Mouse (Mus musculus) midbrain, embryonic 14.5 days (tissue): ENCODE data around the gene Mob3a. TPM values are rescaled to one million over a fixed set of nuclear protein-coding genes. Genes with fewer than 3 reads are reported as not detected.

Source experiments
- ATAC-seq: fragments of 200-750 bp; cut with Nextera tagmentation; 2 replicates; pipeline ENCODE4 v1.8.0; 2017; ENCODE audit warnings: moderate number of reproducible peaks, moderate library complexity; ENCODE audit not compliant: low FRiP score, low TSS enrichment
- DNase-seq: peaks from one replicate; pipeline ENCODE4 v3.0.0-alpha.2; 2015
- H3K27ac ChIP-seq: fragments of 300-500 bp; sonication (generic); replicated peaks from 2 replicates; pipeline ENCODE4 v1.5.1; 2014; ENCODE audit warnings: mild to moderate bottlenecking, low read depth, low read length, moderate library complexity
- H3K27me3 ChIP-seq: fragments of 300-500 bp; sonication (generic); 2 replicates; pipeline ENCODE4 v1.6.1; 2014; ENCODE audit warnings: low read length, control low read depth, mixed read lengths; ENCODE audit not compliant: control insufficient read depth, insufficient read depth
- H3K36me3 ChIP-seq: fragments of 300-500 bp; sonication (generic); 2 replicates; pipeline ENCODE4 v1.6.1; 2014; ENCODE audit warnings: low read length, control low read depth; ENCODE audit not compliant: control insufficient read depth, insufficient read depth
- H3K4me1 ChIP-seq: fragments of 300-500 bp; sonication (generic); 2 replicates; pipeline ENCODE4 v1.6.1; 2014; ENCODE audit warnings: mild to moderate bottlenecking, antibody characterized with exemption, low read length, control low read depth; ENCODE audit not compliant: control insufficient read depth, insufficient read depth
- H3K4me2 ChIP-seq: fragments of 300-500 bp; sonication (generic); 2 replicates; pipeline ENCODE4 v1.6.1; 2014; ENCODE audit warnings: mild to moderate bottlenecking, low read length, moderate library complexity
- H3K4me3 ChIP-seq: fragments of 300-500 bp; sonication (generic); replicated peaks from 2 replicates; pipeline ENCODE4 v1.5.1; 2014; ENCODE audit warnings: low read depth, low read length
- H3K9ac ChIP-seq: fragments of 300-500 bp; sonication (generic); replicated peaks from 2 replicates; pipeline ENCODE4 v1.6.1; 2014; ENCODE audit warnings: mild to moderate bottlenecking, low read length, moderate library complexity
- H3K9me3 ChIP-seq: fragments of 300-500 bp; sonication (generic); 2 replicates; pipeline ENCODE4 v1.6.1; 2016; ENCODE audit warnings: low read length, control low read depth, mixed read lengths; ENCODE audit not compliant: control insufficient read depth
- WGBS: fragments of 180-500 bp; shearing (Covaris S2); extraction: QIAGEN DNeasy Blood & Tissue Kit; methylation state at CpG from one replicate; pipeline ENCODE4 v1.1.7; 2014; 5-methylcytosine and 5-hydroxymethylcytosine counted together
- polyA plus RNA-seq: library from polyadenylated mRNA; unstranded; fragments of >200 nt; fragmentation: Nextera tagmentation; extraction: Ambion mirVana; gene quantifications from 2 replicates; pipeline ENCODE4 v1.2.1, GENCODE M21; 2014

Mob3a gene
- polyA plus RNA-seq, 1 experiment from 2014 or later: 47.3 TPM

GRCm38 (mm10) chr10:80738657-80739056 lies 36.9 kb upstream of the Mob3a start:
- Histone ChIP-seq H3K4me1 (peaks cover 18% of the 10 kb centered on the region), H3K4me3 (no peak overlapping the region), H3K27me3 (no peaks in the 10 kb centered on the region), H3K9me3 (no peaks in the 10 kb centered on the region), H3K4me2 (no peak overlapping the region), H3K36me3 (peaks cover 15% of the 10 kb centered on the region), H3K9ac (no peak overlapping the region), H3K27ac (no peak overlapping the region)
- DNase-seq: no peak
- ATAC-seq: no peak
- 74% methylated on average over 1 of the region's 1 CpGs for WGBS

- Histone ChIP-seq H3K9ac (no peak overlapping the region), H3K36me3 (peaks cover 29% of the 10 kb centered on the region), H3K4me2 (no peak overlapping the region), H3K4me1 (peaks cover 14% of the 10 kb centered on the region), H3K9me3 (no peaks in the 10 kb centered on the region), H3K27ac (0 out of 2 replicates have a peak overlapping the region, but pooled peaks have one; percentile 20), H3K4me3 (no peak overlapping the region), H3K27me3 (no peaks in the 10 kb centered on the region)
- DNase-seq (no peak), ATAC-seq (no peak)
- WGBS: 81% methylated on average over 5 of the region's 5 CpGs
Observed at GRCm38 (mm10) chr10:80736731-80737130, 35.0 kb upstream of the Mob3a start.

GRCm38 (mm10) chr10:80732611-80733101 lies 30.9 kb upstream of the Mob3a start:
- peaks cover 67% of the 10 kb centered on the region for H3K36me3 ChIP-seq
- ATAC-seq: no peak
- no peaks in the 10 kb centered on the region for H3K4me1 ChIP-seq
- H3K4me3 ChIP-seq: no peak overlapping the region
- no peak overlapping the region for H3K27ac ChIP-seq
- no peak overlapping the region for H3K9ac ChIP-seq
- WGBS: 96% methylated on average over 6 of the region's 6 CpGs
- no peak overlapping the region for H3K4me2 ChIP-seq
- DNase-seq: no peak
- no peaks in the 10 kb centered on the region for H3K9me3 ChIP-seq
- no peaks in the 10 kb centered on the region for H3K27me3 ChIP-seq

- H3K4me1 ChIP-seq: no peaks in the 10 kb centered on the region
- H3K36me3 ChIP-seq: peaks cover 95% of the 10 kb centered on the region
- no peak overlapping the region for H3K27ac ChIP-seq
- DNase-seq: no peak
- no peak overlapping the region for H3K9ac ChIP-seq
- no peak for ATAC-seq
- H3K9me3 ChIP-seq: no peaks in the 10 kb centered on the region
- no peak overlapping the region for H3K4me3 ChIP-seq
- H3K4me2 ChIP-seq: no peak overlapping the region
- H3K27me3 ChIP-seq: no peaks in the 10 kb centered on the region
- WGBS: 89% methylated on average over 5 of the region's 5 CpGs
Observed at GRCm38 (mm10) chr10:80727369-80728127, 25.8 kb upstream of the Mob3a start.

- Histone ChIP-seq H3K9me3 (no peaks in the 10 kb centered on the region), H3K36me3 (peaks cover 98% of the 10 kb centered on the region), H3K27me3 (no peaks in the 10 kb centered on the region), H3K4me1 (no peaks in the 10 kb centered on the region), H3K4me2 (no peak overlapping the region), H3K4me3 (no peak overlapping the region), H3K9ac (no peak overlapping the region), H3K27ac (no peak overlapping the region)
- ATAC-seq (no peak), DNase-seq (no peak)
- WGBS: 88% methylated on average over 1 of the region's 1 CpGs
Observed at GRCm38 (mm10) chr10:80717281-80717680, 15.5 kb upstream of the Mob3a start.

GRCm38 (mm10) chr10:80710834-80711233 lies 9.1 kb upstream of the Mob3a start:
- no peaks in the 10 kb centered on the region for H3K9me3 ChIP-seq
- 89% methylated on average over 3 of the region's 3 CpGs for WGBS
- H3K4me2 ChIP-seq: no peak overlapping the region
- H3K4me1 ChIP-seq: no peaks in the 10 kb centered on the region
- no peak overlapping the region for H3K4me3 ChIP-seq
- peaks cover 100% of the 10 kb centered on the region for H3K36me3 ChIP-seq
- no peak for DNase-seq
- no peaks in the 10 kb centered on the region for H3K27me3 ChIP-seq
- no peak overlapping the region for H3K27ac ChIP-seq
- no peak overlapping the region for H3K9ac ChIP-seq
- no peak for ATAC-seq

GRCm38 (mm10) chr10:80705479-80705878 lies 3.7 kb upstream of the Mob3a start:
- 81% methylated on average over 3 of the region's 3 CpGs for WGBS
- DNase-seq: no peak
- no peaks in the 10 kb centered on the region for H3K9me3 ChIP-seq
- H3K27me3 ChIP-seq: no peaks in the 10 kb centered on the region
- H3K4me1 ChIP-seq: peaks cover 24% of the 10 kb centered on the region
- no peak overlapping the region for H3K27ac ChIP-seq
- no peak overlapping the region for H3K4me3 ChIP-seq
- no peak overlapping the region for H3K4me2 ChIP-seq
- no peak for ATAC-seq
- peaks cover 54% of the 10 kb centered on the region for H3K36me3 ChIP-seq
- H3K9ac ChIP-seq: no peak overlapping the region

GRCm38 (mm10) chr10:80705033-80705432 lies 3.3 kb upstream of the Mob3a start:
- no peaks in the 10 kb centered on the region for H3K27me3 ChIP-seq
- WGBS: 66% methylated on average over 3 of the region's 3 CpGs
- H3K9ac ChIP-seq: 0 out of 2 replicates have a peak overlapping the region, but pooled peaks have one; percentile 12
- no peak overlapping the region for H3K4me2 ChIP-seq
- peaks cover 29% of the 10 kb centered on the region for H3K4me1 ChIP-seq
- no peaks in the 10 kb centered on the region for H3K9me3 ChIP-seq
- ATAC-seq (no peak), DNase-seq (no peak)
- no peak overlapping the region for H3K27ac ChIP-seq
- peaks cover 50% of the 10 kb centered on the region for H3K36me3 ChIP-seq
- no peak overlapping the region for H3K4me3 ChIP-seq

GRCm38 (mm10) chr10:80704418-80704817 lies 2.6 kb upstream of the Mob3a start:
- Histone ChIP-seq H3K27ac (no peak overlapping the region), H3K4me2 (no peak overlapping the region), H3K36me3 (peaks cover 43% of the 10 kb centered on the region), H3K4me1 (peaks cover 32% of the 10 kb centered on the region), H3K9ac (0 out of 2 replicates have a peak overlapping the region, but pooled peaks have one; percentile 12), H3K9me3 (no peaks in the 10 kb centered on the region), H3K27me3 (no peaks in the 10 kb centered on the region), H3K4me3 (no peak overlapping the region)
- 88% methylated on average over 5 of the region's 5 CpGs for WGBS
- ATAC-seq: no peak
- no peak for DNase-seq
